In genomic region chr19:5490898-5491708, GRCm38 (mm10) we compare ENCODE assay signal across 7 mouse cellular contexts. TPM values are rescaled to one million over a fixed set of nuclear protein-coding genes. Genes with fewer than 3 reads are reported as not detected.
A peak's percentile ranks its signal among the peaks of the same experiment; 100 is the strongest.
DNase-seq lines count a peak whose midpoint lies in the region; ATAC-seq and TF ChIP-seq lines count a peak whose summit lies in the region.

No protein-coding gene starts in this region.

- peak overlapping the region; percentile 87 for H3K9ac ChIP-seq in intestine, postnatal 0 days (ENCODE audit: low read depth, low read length)
- peak overlapping the region; percentile 96 for H3K9ac ChIP-seq in midbrain, embryonic 11.5 days (ENCODE audit: low read length)

- peak; percentile 28 for ATAC-seq in intestine, postnatal 0 days
- ATAC-seq in midbrain, embryonic 11.5 days (ENCODE audit: low FRiP score), result peak; percentile 8; the same call in 1 of the 2 replicates

- no peaks in the 10 kb centered on the region for H3K27me3 ChIP-seq in intestine, postnatal 0 days (replicated peaks; ENCODE audit: control insufficient read depth, insufficient read depth, low read length)
- H3K27me3 ChIP-seq in midbrain, embryonic 11.5 days (ENCODE audit: control insufficient read depth, insufficient read depth, low read length), result no peaks in the 10 kb centered on the region

- H3K36me3 ChIP-seq in intestine, postnatal 0 days (ENCODE audit: control insufficient read depth, insufficient read depth), result peaks cover 37% of the 10 kb centered on the region
- peaks cover 12% of the 10 kb centered on the region for H3K36me3 ChIP-seq in midbrain, embryonic 11.5 days (ENCODE audit: control insufficient read depth, insufficient read depth, low read length)

- H3K4me2 ChIP-seq in intestine, postnatal 0 days (replicated peaks; ENCODE audit: low read depth), result peak overlapping the region; percentile 80
- H3K4me2 ChIP-seq in midbrain, embryonic 11.5 days, result peak overlapping the region; percentile 87

- 0 out of 2 replicates have a peak, but pooled peaks cover 2% of the 10 kb centered on the region for H3K4me1 ChIP-seq in intestine, postnatal 0 days (replicated peaks; ENCODE audit: control insufficient read depth, insufficient read depth, low read length)
- peaks cover 33% of the 10 kb centered on the region for H3K4me1 ChIP-seq in midbrain, embryonic 11.5 days (ENCODE audit: control insufficient read depth, insufficient read depth, low read length)

- peak; percentile 90 to 97 for DNase-seq in adrenal gland, adult (ENCODE audit: inconsistent age in 2 of 2, low spot score in 1 of 2)
- peak; percentile 59 for DNase-seq in embryo, embryonic 11.5 days (ENCODE audit: low read depth, low spot score)
- peak; percentile 59 to 87 for DNase-seq in gastrocnemius, postnatal 4 days (ENCODE audit: low spot score in 2 of 2)
- peak; percentile 81 for DNase-seq in left cerebral cortex, postnatal 4 days
- peak; percentile 97 for DNase-seq in midbrain, embryonic 11.5 days (ENCODE audit: low spot score, missing footprints)
- peak; percentile 80 for DNase-seq in skeletal muscle tissue, adult 2 months (ENCODE audit: low read depth, low spot score)

- H3K9me3 ChIP-seq in intestine, postnatal 0 days (ENCODE audit: control insufficient read depth), result no peaks in the 10 kb centered on the region
- H3K9me3 ChIP-seq in midbrain, embryonic 11.5 days (ENCODE audit: control insufficient read depth, low read length), result no peaks in the 10 kb centered on the region

- H3K4me3 ChIP-seq in intestine, postnatal 0 days (ENCODE audit: low read depth, low read length), result peak overlapping the region; percentile 93
- H3K4me3 ChIP-seq in midbrain, embryonic 11.5 days (ENCODE audit: low read depth, low read length), result peak overlapping the region; percentile 98

- peak overlapping the region; percentile 97 for H3K27ac ChIP-seq in intestine, postnatal 0 days (ENCODE audit: low read depth, low read length)
- H3K27ac ChIP-seq in midbrain, embryonic 11.5 days (ENCODE audit: low read depth, low read length), result peak overlapping the region; percentile 99

- WGBS in intestine, postnatal 0 days, result under 1% methylated on average over 56 of the region's 59 CpGs
- WGBS in midbrain, embryonic 11.5 days, result under 1% methylated on average over 58 of the region's 59 CpGs

- TF ChIP-seq CTCF in intestine, postnatal 0 days (IDR thresholded peaks at IDR 0.05; ENCODE audit: low read depth), result no peak

- intact Hi-C loops in left cerebral cortex, postnatal 4 days (cut with DNase I), result no loop called here

RNA-seq across cellular contexts. Expression of gene Cfl1, which starts 0.8 kb away (rescaled TPM):
- total RNA-seq in gastrocnemius, postnatal 4 days (2021), result 100 to 1,000 TPM; 557 to 593 TPM
- polyA plus RNA-seq in intestine, postnatal 0 days (2015; fragmentation: Nextera tagmentation; extraction: Ambion mirVana), result 1,685 and 1,786 TPM in 2 replicates
- total RNA-seq in left cerebral cortex, postnatal 4 days (2021), result 1,000 to 10,000 TPM; 2,142 to 2,227 TPM
- polyA plus RNA-seq in midbrain, embryonic 11.5 days (2014; fragmentation: Nextera tagmentation; extraction: Ambion mirVana), result 3,750 and 3,786 TPM in 2 replicates

RNA-seq across cellular contexts. Expression of gene Mus81, which starts 2.9 kb away (rescaled TPM):
- 10 to 100 TPM; 28.9 to 30.9 TPM for total RNA-seq in gastrocnemius, postnatal 4 days (2021)
- polyA plus RNA-seq in intestine, postnatal 0 days (2015; fragmentation: Nextera tagmentation; extraction: Ambion mirVana), result 12.4 and 14.4 TPM in 2 replicates
- total RNA-seq in left cerebral cortex, postnatal 4 days (2021), result 10 to 100 TPM; 40.2 to 43.7 TPM
- 38.4 TPM in 2 replicates for polyA plus RNA-seq in midbrain, embryonic 11.5 days (2014; fragmentation: Nextera tagmentation; extraction: Ambion mirVana)

RNA-seq across cellular contexts. Expression of gene 1700020D05Rik, which starts 12.5 kb away (rescaled TPM):
- 1 to 10 TPM; 1.3 to 1.8 TPM for total RNA-seq in gastrocnemius, postnatal 4 days (2021)
- not detected in 2 replicates for polyA plus RNA-seq in intestine, postnatal 0 days (2015; fragmentation: Nextera tagmentation; extraction: Ambion mirVana)
- 1 to 10 TPM; 9.3 to 9.6 TPM for total RNA-seq in left cerebral cortex, postnatal 4 days (2021)
- not detected in 2 replicates for polyA plus RNA-seq in midbrain, embryonic 11.5 days (2014; fragmentation: Nextera tagmentation; extraction: Ambion mirVana)

RNA-seq across cellular contexts. Expression of gene Efemp2, which starts 17.3 kb away (rescaled TPM):
- 10 to 100 TPM; 57.2 to 68.1 TPM for total RNA-seq in gastrocnemius, postnatal 4 days (2021)
- 39.4 and 40.7 TPM in 2 replicates for polyA plus RNA-seq in intestine, postnatal 0 days (2015; fragmentation: Nextera tagmentation; extraction: Ambion mirVana)
- total RNA-seq in left cerebral cortex, postnatal 4 days (2021), result 10 to 100 TPM; 23.7 to 25.4 TPM
- 52.7 and 54.7 TPM in 2 replicates for polyA plus RNA-seq in midbrain, embryonic 11.5 days (2014; fragmentation: Nextera tagmentation; extraction: Ambion mirVana)

RNA-seq across cellular contexts. Expression of gene Snx32, which starts 19.2 kb away (rescaled TPM):
- total RNA-seq in gastrocnemius, postnatal 4 days (2021), result 1 to 10 TPM; 8.4 to 9.3 TPM
- polyA plus RNA-seq in intestine, postnatal 0 days (2015; fragmentation: Nextera tagmentation; extraction: Ambion mirVana), result 3.8 and 4.5 TPM in 2 replicates
- 10 to 100 TPM; 64.8 to 67.7 TPM for total RNA-seq in left cerebral cortex, postnatal 4 days (2021)
- 17.9 and 20.3 TPM in 2 replicates for polyA plus RNA-seq in midbrain, embryonic 11.5 days (2014; fragmentation: Nextera tagmentation; extraction: Ambion mirVana)

Comparison
In these comparisons a context has a peak if more than half of its experiments do, and no peak if none do; other contexts are left out.
1. Peak in every context shown above with its lines: DNase-seq, ATAC-seq, H3K4me3 ChIP-seq and H3K27ac ChIP-seq.